Mouse (Mus musculus): ENCODE measurements around the gene Pigs. TPM values are rescaled to one million over a fixed set of nuclear protein-coding genes. Genes with fewer than 3 reads are reported as not detected.
A peak's percentile ranks its signal among the peaks of the same experiment; 100 is the strongest.

The Pigs gene
- 58.8 and 62.5 TPM in 2 replicates for polyA plus RNA-seq (2016; fragmentation: Nextera tagmentation; extraction: Ambion mirVana)

DNA sequence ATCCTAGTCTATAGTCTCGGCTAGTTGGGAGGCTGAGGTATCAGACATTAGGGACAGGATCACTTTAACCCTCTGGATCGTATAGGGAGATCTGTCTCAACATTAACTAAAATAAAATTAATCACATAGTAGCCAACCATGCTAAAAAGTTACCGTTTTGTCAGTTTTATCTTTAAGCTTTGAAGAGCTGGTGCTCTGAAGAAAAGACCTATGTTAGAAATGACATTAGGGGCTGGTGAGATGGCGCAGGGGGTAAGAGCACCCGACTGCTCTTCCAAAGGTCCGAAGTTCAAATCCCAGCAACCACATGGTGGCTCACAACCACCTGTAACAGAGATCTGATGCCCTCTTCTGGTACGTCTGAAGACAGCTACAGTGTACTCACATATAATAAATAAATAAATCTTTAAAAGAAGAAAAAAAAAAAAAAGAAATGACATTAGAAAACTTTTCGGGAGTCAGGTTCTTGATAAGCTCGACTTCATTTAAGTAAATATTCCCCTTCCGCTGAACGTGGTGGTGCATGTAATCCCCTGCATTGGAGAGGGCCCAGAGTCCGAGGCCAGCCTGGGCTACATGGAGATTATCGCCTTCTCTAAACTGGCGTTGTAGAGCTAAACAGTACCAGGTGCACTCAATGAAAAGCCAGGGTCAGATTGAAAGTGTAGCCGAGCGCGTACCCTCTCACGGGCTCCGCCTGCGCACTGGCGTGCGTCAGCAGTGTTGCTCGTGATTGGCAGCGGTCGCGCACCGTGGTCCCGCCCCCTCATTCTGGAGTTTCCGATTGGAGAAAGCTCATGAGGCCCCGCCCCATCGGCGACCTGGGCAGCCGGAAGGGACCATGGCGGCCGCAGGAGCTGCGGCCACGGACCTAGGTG lies at the start of gene Pigs:
TSS of gene Pigs (plus strand) at position 782 of the 878 bp plus-strand sequence.
- WGBS = 14% methylated on average over 37 of the region's 37 CpGs
- Histone ChIP-seq H3K27ac (no peak within 1 kb of the TSS), H3K4me2 (peak within 1 kb of the TSS; percentile 95), H3K4me3 (replicated peaks) (peak within 1 kb of the TSS; percentile 87), H3K36me3 (replicated peaks) (peaks cover 13% of the 10 kb centered on the region), H3K27me3 (no peaks in the 10 kb centered on the region), H3K9me3 (no peaks in the 10 kb centered on the region), H3K4me1 (peaks cover 16% of the 10 kb centered on the region), H3K9ac (peak within 1 kb of the TSS; percentile 86)
- peak; percentile 97 for ATAC-seq (ENCODE audit: low FRiP score)

DNA sequence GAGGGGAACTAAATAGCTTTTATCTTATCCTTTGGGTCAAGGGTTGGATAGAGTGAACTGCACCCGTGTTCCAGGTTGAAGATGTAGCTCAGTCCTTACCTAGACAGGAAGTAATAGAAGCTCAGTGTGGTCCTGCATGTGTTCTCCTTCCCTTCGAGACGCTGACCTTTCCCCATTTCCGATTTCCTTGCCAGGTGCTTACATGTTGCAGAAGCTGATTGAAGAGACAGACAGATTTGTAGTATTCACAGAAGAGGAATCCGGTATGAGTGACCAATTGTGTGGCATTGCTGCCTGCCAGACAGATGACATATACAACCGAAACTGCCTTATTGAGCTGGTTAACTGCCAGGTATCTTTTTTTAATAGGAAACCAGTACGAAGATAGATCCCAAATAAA lies 49.4 kb upstream of the Pigs start:
- no peaks in the 10 kb centered on the region for H3K4me1 ChIP-seq
- H3K27me3 ChIP-seq = no peaks in the 10 kb centered on the region
- H3K9ac ChIP-seq = no peak overlapping the region
- ATAC-seq (ENCODE audit: low FRiP score) = no peak
- peaks cover 99% of the 10 kb centered on the region for H3K36me3 ChIP-seq (replicated peaks)
- no peak overlapping the region for H3K4me3 ChIP-seq (replicated peaks)
- H3K4me2 ChIP-seq = no peak overlapping the region
- H3K27ac ChIP-seq = no peak overlapping the region
- 94% methylated on average over 7 of the region's 7 CpGs for WGBS
- H3K9me3 ChIP-seq = no peaks in the 10 kb centered on the region

DNA sequence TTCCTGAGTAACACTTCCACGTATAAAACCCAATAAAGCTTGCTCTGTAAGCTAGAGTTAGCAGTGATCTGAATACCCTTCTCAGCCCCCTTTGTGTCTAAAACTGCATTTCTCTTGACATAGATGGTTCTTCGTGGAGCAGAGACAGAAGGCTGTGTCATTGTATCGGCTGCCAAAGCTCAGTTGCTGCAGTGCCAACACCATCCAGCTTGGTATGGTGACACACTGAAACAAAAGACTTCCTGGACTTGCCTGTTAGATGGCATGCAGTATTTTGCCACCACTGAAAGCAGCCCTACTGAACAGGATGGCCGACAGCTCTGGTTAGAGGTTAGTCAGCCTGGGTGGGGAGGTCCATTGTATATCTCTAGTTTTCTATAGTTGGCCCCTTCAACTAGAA lies 48.6 kb upstream of the Pigs start:
- H3K4me1 ChIP-seq = no peaks in the 10 kb centered on the region
- H3K36me3 ChIP-seq (replicated peaks) = peaks cover 99% of the 10 kb centered on the region
- no peak overlapping the region for H3K4me3 ChIP-seq (replicated peaks)
- WGBS = 92% methylated on average over 4 of the region's 4 CpGs
- no peaks in the 10 kb centered on the region for H3K9me3 ChIP-seq
- ATAC-seq (ENCODE audit: low FRiP score) = no peak
- no peak overlapping the region for H3K27ac ChIP-seq
- no peak overlapping the region for H3K4me2 ChIP-seq
- H3K27me3 ChIP-seq = no peaks in the 10 kb centered on the region
- H3K9ac ChIP-seq = no peak overlapping the region

DNA sequence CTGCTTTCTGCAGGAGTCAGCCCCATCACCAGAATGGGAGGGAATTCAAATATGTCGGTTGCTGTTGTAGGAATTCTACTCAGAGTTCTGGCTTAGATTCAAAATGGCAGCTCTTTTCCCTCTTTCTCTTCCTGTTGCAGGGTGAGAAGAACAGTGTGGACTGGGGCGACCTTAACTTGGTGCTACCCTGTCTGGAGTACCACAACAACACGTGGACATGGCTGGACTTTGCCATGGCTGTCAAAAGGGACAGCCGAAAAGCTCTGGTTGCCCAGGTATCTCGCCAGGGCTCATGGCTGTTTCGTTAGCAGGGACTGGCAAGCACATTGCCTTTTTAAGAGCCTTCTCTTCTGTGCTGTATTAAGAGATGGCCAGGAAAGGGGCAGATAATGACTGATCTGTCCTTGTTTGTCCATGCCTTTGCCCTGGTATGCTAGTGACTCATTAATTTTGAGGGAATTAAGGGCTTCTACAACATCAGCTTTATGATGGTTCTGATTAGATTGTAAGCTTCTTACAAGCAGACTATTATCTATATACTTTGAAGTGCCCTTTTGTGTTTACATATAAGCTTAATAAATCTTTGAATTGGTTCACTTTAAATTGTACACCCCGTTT lies 39.0 kb upstream of the Pigs start:
- no peak overlapping the region for H3K4me3 ChIP-seq (replicated peaks)
- no peak overlapping the region for H3K4me2 ChIP-seq
- no peak overlapping the region for H3K27ac ChIP-seq
- no peak for ATAC-seq (ENCODE audit: low FRiP score)
- no peaks in the 10 kb centered on the region for H3K4me1 ChIP-seq
- no peak overlapping the region for H3K9ac ChIP-seq
- H3K27me3 ChIP-seq = no peaks in the 10 kb centered on the region
- 89% methylated on average over 7 of the region's 7 CpGs for WGBS
- peaks cover 87% of the 10 kb centered on the region for H3K36me3 ChIP-seq (replicated peaks)
- H3K9me3 ChIP-seq = no peaks in the 10 kb centered on the region

DNA sequence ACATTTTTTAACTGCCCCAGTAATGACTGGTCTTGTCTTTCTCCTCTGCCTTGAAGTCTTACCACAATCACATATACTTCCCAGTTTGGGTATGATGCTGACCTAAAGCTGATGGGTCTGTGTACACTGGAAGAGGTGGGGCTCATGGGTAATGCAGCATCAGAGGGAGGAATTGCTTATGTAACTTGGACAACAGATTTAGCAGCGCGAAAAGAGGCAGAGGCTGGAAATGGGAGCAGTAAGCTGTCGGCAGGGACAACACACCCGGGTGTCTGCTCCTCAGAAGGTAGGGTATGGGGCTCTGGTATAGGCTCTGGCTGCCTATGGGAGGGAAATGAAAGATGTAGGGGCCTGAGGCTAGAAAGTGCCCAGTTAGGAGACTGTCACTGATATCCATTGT lies 37.6 kb upstream of the Pigs start, which contains the start of gene BC030499:
TSS of gene BC030499 (plus strand) at position 188 of the 400 bp plus-strand sequence.
- no peak within 1 kb of the TSS for H3K4me3 ChIP-seq (replicated peaks)
- peaks cover 73% of the 10 kb centered on the region for H3K36me3 ChIP-seq (replicated peaks)
- no peak within 1 kb of the TSS for H3K27ac ChIP-seq
- ATAC-seq (ENCODE audit: low FRiP score) = no peak
- no peak within 1 kb of the TSS for H3K4me2 ChIP-seq
- WGBS = 90% methylated on average over 4 of the region's 4 CpGs
- H3K9me3 ChIP-seq = no peaks in the 10 kb centered on the region
- no peaks in the 10 kb centered on the region for H3K4me1 ChIP-seq
- H3K9ac ChIP-seq = no peak within 1 kb of the TSS
- no peaks in the 10 kb centered on the region for H3K27me3 ChIP-seq

DNA sequence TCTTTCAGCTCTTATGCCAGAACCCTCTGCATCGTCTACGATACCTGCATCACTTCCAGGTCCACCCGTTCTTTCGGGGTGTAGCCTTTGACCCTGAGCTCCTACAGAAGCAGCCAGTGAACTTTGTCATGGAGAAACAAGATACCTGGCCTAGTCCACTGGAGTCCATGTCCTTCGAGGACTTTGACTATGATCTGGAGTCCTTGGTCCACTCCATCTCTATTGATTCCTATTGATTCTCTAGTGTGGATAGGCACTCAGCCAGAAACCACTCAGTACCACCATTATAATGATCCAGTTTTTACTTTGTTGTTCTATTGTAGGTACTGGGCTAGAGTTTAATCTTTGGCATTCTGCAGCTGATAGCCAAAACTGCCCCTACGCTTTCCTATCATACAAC lies 33.6 kb upstream of the Pigs start:
- WGBS = 95% methylated on average over 6 of the region's 6 CpGs

DNA sequence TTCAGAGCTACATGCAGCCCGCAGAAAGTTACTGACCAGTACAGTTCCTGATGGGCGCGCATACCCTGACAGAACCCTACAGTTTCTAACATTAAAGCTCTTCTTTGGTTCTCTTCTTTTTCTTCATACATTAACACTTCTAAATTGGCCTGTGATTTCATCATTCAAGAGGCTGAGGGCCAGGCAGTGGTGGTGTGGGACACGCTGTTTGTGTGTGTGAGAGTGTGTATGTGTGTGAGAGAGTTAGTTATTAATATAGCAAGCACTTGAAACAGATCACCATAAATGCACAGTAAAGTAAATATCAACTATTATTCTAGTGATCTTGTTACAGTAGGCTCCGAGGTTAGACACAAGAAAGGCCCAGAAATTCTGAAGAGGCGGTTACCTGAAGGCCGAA lies 27.3 kb upstream of the Pigs start:
- peak overlapping the region; percentile 79 for H3K4me2 ChIP-seq
- peak overlapping the region; percentile 76 for H3K9ac ChIP-seq
- WGBS = 74% methylated on average over 7 of the region's 7 CpGs
- H3K27me3 ChIP-seq = no peaks in the 10 kb centered on the region
- H3K9me3 ChIP-seq = no peaks in the 10 kb centered on the region
- peak overlapping the region; percentile 71 for H3K4me3 ChIP-seq (replicated peaks)
- ATAC-seq (ENCODE audit: low FRiP score) = peak; percentile 20
- H3K36me3 ChIP-seq (replicated peaks) = peaks cover 26% of the 10 kb centered on the region
- peaks cover 14% of the 10 kb centered on the region for H3K4me1 ChIP-seq
- H3K27ac ChIP-seq = peak overlapping the region; percentile 62

More for the DNA sequence above, 33.6 kb upstream of the Pigs start:
- Histone ChIP-seq H3K27ac (no peak overlapping the region), H3K9ac (no peak overlapping the region), H3K36me3 (replicated peaks) (peaks cover 36% of the 10 kb centered on the region), H3K4me1 (no peaks in the 10 kb centered on the region), H3K4me2 (no peak overlapping the region), H3K9me3 (no peaks in the 10 kb centered on the region), H3K4me3 (replicated peaks) (no peak overlapping the region), H3K27me3 (no peaks in the 10 kb centered on the region)
- no peak for ATAC-seq (ENCODE audit: low FRiP score)

DNA sequence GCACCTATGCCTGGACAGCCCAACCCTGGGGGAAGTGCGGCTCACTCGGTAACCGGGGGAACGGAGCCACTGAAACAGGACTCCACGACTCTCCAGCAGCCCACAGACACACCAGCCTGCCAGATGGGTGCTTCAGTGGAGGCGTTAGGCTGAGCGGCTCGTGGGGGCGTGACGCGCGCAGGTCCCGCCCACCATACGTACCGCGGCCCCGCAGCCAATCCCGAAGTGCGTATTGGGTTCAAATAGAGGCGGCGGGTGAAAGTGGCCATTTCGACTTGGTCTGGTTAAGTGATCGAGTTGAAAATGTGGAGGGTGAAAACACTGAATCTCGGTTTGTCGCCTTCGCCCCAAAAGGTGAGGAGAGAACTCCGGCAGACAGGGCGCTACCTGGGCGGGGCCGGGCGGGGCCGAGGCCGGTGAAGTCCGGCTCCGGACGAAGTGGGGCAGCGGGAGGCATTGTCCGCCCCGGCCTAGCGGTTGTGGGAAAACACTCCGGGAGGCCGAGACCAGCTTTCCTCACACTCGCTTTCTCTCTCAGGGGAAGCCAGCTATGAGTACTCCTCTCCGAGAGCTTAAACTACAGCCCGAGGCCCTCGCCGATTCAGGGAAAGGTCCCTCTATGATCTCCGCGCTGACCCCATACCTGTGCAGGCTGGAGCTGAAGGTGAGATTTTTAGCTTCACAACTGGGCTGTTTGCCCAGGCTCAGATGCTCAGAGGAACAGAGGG lies 26.7 kb upstream of the Pigs start, which contains the start of gene Spag5:
TSS of gene Spag5 (plus strand) at position 173 of the 728 bp plus-strand sequence.
- peak within 1 kb of the TSS; percentile 72 for H3K27ac ChIP-seq
- peaks cover 14% of the 10 kb centered on the region for H3K4me1 ChIP-seq
- peak; percentile 100 for ATAC-seq (ENCODE audit: low FRiP score)
- peak within 1 kb of the TSS; percentile 71 for H3K4me3 ChIP-seq (replicated peaks)
- WGBS = under 1% methylated on average over 49 of the region's 49 CpGs
- H3K36me3 ChIP-seq (replicated peaks) = peaks cover 31% of the 10 kb centered on the region
- H3K4me2 ChIP-seq = peak within 1 kb of the TSS; percentile 79
- H3K9ac ChIP-seq = peak within 1 kb of the TSS; percentile 76
- H3K9me3 ChIP-seq = no peaks in the 10 kb centered on the region
- H3K27me3 ChIP-seq = no peaks in the 10 kb centered on the region

DNA sequence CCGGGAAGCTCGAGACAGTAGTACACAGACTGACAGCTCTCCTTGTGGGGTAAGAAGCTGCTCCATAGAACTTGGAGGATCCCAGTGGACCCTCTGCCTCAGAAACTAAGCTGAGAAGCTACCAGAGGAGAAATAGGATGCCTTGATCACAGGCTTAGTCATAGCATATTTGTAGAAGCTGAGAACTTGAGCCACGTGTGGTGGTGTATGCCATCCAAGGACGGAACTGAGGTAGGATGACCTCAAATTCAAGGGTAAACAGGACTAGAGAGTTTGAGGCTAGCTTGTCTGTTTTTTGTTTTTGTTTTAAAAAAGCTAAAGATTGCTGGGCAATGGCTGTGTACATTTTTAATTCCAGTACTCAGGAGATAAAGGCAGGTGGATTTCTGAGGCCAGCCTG lies 22.9 kb upstream of the Pigs start:
- H3K27me3 ChIP-seq = no peaks in the 10 kb centered on the region
- no peak overlapping the region for H3K9ac ChIP-seq
- 91% methylated on average over 4 of the region's 4 CpGs for WGBS
- H3K9me3 ChIP-seq = no peaks in the 10 kb centered on the region
- H3K4me2 ChIP-seq = no peak overlapping the region
- no peak overlapping the region for H3K4me3 ChIP-seq (replicated peaks)
- peaks cover 60% of the 10 kb centered on the region for H3K36me3 ChIP-seq (replicated peaks)
- ATAC-seq (ENCODE audit: low FRiP score) = no peak
- H3K27ac ChIP-seq = no peak overlapping the region
- peaks cover 20% of the 10 kb centered on the region for H3K4me1 ChIP-seq

DNA sequence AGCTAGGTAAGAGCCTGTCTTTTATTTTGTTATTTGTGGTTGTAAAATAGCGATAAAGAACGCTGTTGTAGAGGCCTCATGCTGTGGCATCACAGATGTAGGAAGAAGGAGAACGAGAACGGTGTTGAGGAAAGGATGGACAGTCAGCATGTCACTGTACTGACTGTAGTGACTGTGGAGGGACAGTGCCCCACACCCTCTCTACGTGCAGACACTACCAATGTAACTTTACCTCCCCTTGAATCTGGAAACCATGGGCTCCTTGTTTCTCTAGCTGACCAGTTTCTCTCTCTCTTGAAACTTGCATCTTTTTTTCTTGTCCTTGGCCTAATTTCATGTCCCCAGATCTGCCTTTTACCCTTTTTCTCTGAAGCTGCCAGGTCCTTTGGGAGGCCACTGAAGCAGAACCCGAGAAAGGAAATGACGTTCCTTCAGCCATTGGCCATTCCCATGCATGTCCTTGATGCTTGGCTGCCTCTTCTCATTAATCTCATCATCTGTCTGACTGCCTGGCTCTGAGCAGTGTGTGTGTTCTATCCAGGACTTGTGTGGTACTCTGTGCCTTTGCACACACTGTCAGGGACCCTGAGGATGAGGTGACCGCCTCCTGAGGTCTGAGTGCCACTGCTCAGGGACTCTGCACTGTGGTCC lies 17.2 kb upstream of the Pigs start:
- no peak for ATAC-seq (ENCODE audit: low FRiP score)
- no peaks in the 10 kb centered on the region for H3K27me3 ChIP-seq
- no peak overlapping the region for H3K27ac ChIP-seq
- peaks cover 6% of the 10 kb centered on the region; the same call in 1 of the 2 replicates for H3K4me1 ChIP-seq
- H3K9me3 ChIP-seq = no peaks in the 10 kb centered on the region
- H3K9ac ChIP-seq = no peak overlapping the region
- no peak overlapping the region for H3K4me3 ChIP-seq (replicated peaks)
- 92% methylated on average over 8 of the region's 8 CpGs for WGBS
- no peak overlapping the region for H3K4me2 ChIP-seq
- peaks cover 88% of the 10 kb centered on the region for H3K36me3 ChIP-seq (replicated peaks)

DNA sequence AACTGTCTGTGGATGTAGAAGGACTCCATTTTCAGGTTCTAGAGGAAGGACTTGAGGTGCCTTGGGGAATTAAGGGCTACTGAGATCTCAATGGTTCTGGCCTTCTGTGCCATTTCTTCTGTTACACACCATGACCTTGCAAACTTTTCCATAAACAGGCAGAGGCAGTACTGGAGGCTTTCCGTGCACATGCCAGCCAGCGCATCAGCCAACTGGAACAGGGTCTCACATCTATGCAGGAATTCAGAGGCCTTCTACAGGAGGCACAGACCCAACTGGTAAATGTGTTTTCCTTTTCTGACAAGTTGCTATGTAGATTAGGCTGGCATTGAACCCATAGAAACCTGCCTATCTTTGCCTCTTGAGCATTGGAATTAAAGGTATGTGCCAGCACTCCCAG lies 14.6 kb upstream of the Pigs start:
- no peak overlapping the region for H3K4me3 ChIP-seq (replicated peaks)
- H3K4me1 ChIP-seq = no peaks in the 10 kb centered on the region
- H3K27ac ChIP-seq = no peak overlapping the region
- H3K27me3 ChIP-seq = no peaks in the 10 kb centered on the region
- no peak overlapping the region for H3K4me2 ChIP-seq
- H3K9me3 ChIP-seq = no peaks in the 10 kb centered on the region
- peaks cover 91% of the 10 kb centered on the region for H3K36me3 ChIP-seq (replicated peaks)
- ATAC-seq (ENCODE audit: low FRiP score) = no peak
- H3K9ac ChIP-seq = no peak overlapping the region
- 92% methylated on average over 2 of the region's 2 CpGs for WGBS

DNA sequence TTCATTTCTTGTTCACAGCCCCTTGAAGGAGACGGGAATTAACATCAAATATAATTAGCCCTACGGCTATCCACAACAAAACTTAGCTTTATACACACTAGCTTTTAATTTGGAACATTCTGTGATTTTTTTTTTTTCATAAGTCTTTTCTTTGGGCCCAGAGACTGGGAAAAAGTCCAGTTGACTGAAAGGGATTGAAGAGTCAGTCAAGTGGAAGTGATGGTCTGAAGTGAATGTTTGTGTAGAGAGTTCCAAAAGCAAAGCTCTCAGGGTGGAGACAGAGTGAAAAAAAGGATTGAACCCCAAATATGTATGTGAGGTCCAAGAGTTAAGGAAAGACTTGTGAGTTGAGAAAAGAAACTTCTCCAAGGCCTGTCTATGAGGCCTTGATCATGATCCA lies 9.8 kb upstream of the Pigs start:
- WGBS = 76% methylated on average over 2 of the region's 2 CpGs
- H3K4me3 ChIP-seq (replicated peaks) = no peak overlapping the region
- peaks cover 14% of the 10 kb centered on the region; the same call in 1 of the 2 replicates for H3K4me1 ChIP-seq
- H3K27ac ChIP-seq = no peak overlapping the region
- no peak overlapping the region for H3K9ac ChIP-seq
- H3K27me3 ChIP-seq = no peaks in the 10 kb centered on the region
- peaks cover 94% of the 10 kb centered on the region for H3K36me3 ChIP-seq (replicated peaks)
- H3K4me2 ChIP-seq = no peak overlapping the region
- no peak for ATAC-seq (ENCODE audit: low FRiP score)
- H3K9me3 ChIP-seq = no peaks in the 10 kb centered on the region
